Mouse (Mus musculus): Measurements from ENCODE around the gene Cep295nl.

DNA sequence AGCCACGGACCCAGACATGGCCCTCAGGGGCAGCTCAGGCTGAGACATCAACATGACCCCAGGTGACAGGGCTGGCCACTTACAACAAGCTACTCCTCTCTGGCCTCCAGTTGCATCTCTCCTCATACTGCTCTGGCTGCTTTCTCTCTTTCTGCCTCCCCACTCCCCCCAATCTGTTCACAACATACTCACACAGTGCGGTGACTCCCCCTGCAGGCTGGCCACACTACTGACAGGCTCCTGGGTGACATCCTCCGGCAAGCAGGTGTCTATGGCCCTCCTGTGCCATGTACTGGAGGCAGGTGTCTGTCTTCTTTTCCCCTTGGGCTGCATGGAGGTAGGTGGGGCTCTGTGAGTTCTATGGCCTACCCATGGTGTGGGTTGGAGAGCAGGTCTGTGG is 44.3 kb downstream of the Cep295nl start:
- no peak for TF ChIP-seq CTCF (IDR thresholded peaks at IDR 0.05; ENCODE audit: borderline replicate concordance, extremely low read depth, insufficient read depth, insufficient read length)
- TF ChIP-seq POLR2A (IDR thresholded peaks at IDR 0.05; ENCODE audit: borderline replicate concordance, extremely low read depth, insufficient read depth, insufficient read length, poor library complexity, severe bottlenecking) = no peak

All from brain, embryonic 14.5 days (tissue).